Mouse (Mus musculus) embryonic facial prominence, embryonic 15.5 days (tissue): Measurements from ENCODE around the gene 9030025P20Rik. TPM values are rescaled to one million over a fixed set of nuclear protein-coding genes. Genes with fewer than 3 reads are reported as not detected.
A peak's percentile ranks its signal among the peaks of the same experiment; 100 is the strongest.
"Not testable (repeated sequence)": the region's sequence is repeated elsewhere in the genome, so short reads cannot be mapped to it uniquely, and the experiment has no call there.

ENCODE experiments used
- ATAC-seq: fragments of 200-750 bp; cut with Nextera tagmentation; 2 replicates; pipeline ENCODE4 v1.8.0; 2017; ENCODE audit warnings: low read depth, moderate TSS enrichment; ENCODE audit not compliant: insufficient number of reproducible peaks, low FRiP score, low TSS enrichment
- H3K27ac ChIP-seq: fragments of 300-500 bp; sonication (generic); replicated peaks from 2 replicates; pipeline ENCODE4 v1.5.1; 2015; ENCODE audit warnings: mild to moderate bottlenecking, inconsistent platforms
- H3K27me3 ChIP-seq: fragments of 300-500 bp; sonication (generic); 2 replicates; pipeline ENCODE4 v1.6.1; 2015; ENCODE audit warnings: inconsistent platforms
- H3K36me3 ChIP-seq: fragments of 300-500 bp; sonication (generic); 2 replicates; pipeline ENCODE4 v1.6.1; 2015; ENCODE audit warnings: mild to moderate bottlenecking, inconsistent platforms
- H3K4me1 ChIP-seq: fragments of 300-500 bp; sonication (generic); 2 replicates; pipeline ENCODE4 v1.6.1; 2015; ENCODE audit warnings: inconsistent platforms
- H3K4me2 ChIP-seq: fragments of 300-500 bp; sonication (generic); replicated peaks from 2 replicates; pipeline ENCODE4 v1.6.1; 2015; ENCODE audit warnings: mild to moderate bottlenecking, inconsistent platforms
- H3K4me3 ChIP-seq: fragments of 300-500 bp; sonication (generic); replicated peaks from 2 replicates; pipeline ENCODE4 v1.5.1; 2015; ENCODE audit warnings: mild to moderate bottlenecking, inconsistent platforms
- H3K9ac ChIP-seq: fragments of 300-500 bp; sonication (generic); 2 replicates; pipeline ENCODE4 v1.6.1; 2015; ENCODE audit warnings: inconsistent platforms
- H3K9me3 ChIP-seq: fragments of 300-500 bp; sonication (generic); replicated peaks from 2 replicates; pipeline ENCODE4 v1.6.1; 2016; ENCODE audit warnings: inconsistent platforms
- WGBS: fragments of 180-500 bp; shearing (Covaris S2); methylation state at CpG from one replicate; pipeline ENCODE4 v1.1.7; 2015; 5-methylcytosine and 5-hydroxymethylcytosine counted together
- polyA plus RNA-seq: library from polyadenylated mRNA; unstranded; fragments of >200 nt; fragmentation: Nextera tagmentation; extraction: Ambion mirVana; gene quantifications from 2 replicates; pipeline ENCODE4 v1.2.1, GENCODE M21; 2015

9030025P20Rik gene
- polyA plus RNA-seq, 1 experiment from 2014 or later = 9.0 TPM

- H3K9me3 ChIP-seq, H3K27ac ChIP-seq, H3K4me1 ChIP-seq, H3K27me3 ChIP-seq, H3K36me3 ChIP-seq, H3K4me2 ChIP-seq, H3K4me3 ChIP-seq, H3K9ac ChIP-seq: not testable (repeated sequence)
- ATAC-seq = peak; percentile 75
- WGBS = no CpG with 5 or more reads among the region's 98 CpGs
Measured at GRCm38 (mm10) chr17:14992522-14993138, 14.4 kb downstream of the 9030025P20Rik start.

- H3K4me3 ChIP-seq, H3K27me3 ChIP-seq, H3K4me1 ChIP-seq, H3K9me3 ChIP-seq, H3K36me3 ChIP-seq, H3K4me2 ChIP-seq, H3K9ac ChIP-seq, H3K27ac ChIP-seq: not testable (repeated sequence)
- WGBS = no CpG with 5 or more reads among the region's 47 CpGs
- peak; percentile 87 for ATAC-seq
Measured at GRCm38 (mm10) chr17:14993139-14993832, 15.0 kb downstream of the 9030025P20Rik start.

DNA sequence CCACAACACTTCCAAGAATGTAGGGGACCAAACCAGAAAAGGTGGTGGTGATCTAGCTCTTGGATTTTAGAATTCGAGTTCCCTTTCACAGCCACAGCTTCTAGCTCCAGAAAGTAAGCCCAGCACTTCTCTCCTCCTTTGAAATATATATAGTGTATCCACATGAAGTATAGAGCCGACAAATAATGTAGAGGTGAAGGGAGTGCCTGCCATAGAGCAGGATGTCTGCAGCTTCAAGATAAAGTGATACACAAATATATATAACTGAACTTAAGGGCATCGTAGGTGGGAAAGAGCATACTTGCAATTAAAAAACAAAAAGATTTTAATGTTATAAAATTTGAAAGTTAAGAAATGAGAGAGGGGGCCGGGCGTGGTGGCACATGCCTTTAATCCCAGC lies 15.9 kb downstream of the 9030025P20Rik start:
- H3K4me2 ChIP-seq, H3K4me3 ChIP-seq, ATAC-seq, H3K27me3 ChIP-seq, H3K9me3 ChIP-seq, H3K27ac ChIP-seq, H3K4me1 ChIP-seq, H3K36me3 ChIP-seq, H3K9ac ChIP-seq: not testable (repeated sequence)
- no CpG with 5 or more reads among the region's 5 CpGs for WGBS

DNA sequence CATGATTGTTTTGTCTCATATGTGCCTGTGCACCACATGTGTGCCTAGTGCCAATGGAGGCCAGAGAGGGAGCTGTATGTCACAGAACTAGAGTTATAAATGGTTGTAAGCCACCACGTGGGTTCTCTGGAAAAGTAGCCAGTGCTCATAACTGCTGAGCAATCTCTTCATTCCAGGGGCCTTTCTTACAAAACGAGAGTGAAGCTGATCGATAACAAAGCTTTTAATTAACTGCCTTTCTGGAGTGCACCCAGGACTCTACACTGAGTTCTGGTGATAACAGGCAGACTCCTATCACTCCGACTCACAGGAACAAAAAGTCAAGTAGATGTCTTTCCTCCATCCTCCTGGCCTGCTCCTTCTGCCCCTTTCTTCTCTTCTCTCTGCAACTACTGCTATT lies 21.8 kb downstream of the 9030025P20Rik start:
- not testable (repeated sequence) for H3K36me3 ChIP-seq, ATAC-seq, H3K9me3 ChIP-seq, H3K4me2 ChIP-seq, H3K9ac ChIP-seq, H3K27ac ChIP-seq, H3K27me3 ChIP-seq, H3K4me3 ChIP-seq, H3K4me1 ChIP-seq
- no CpG with 5 or more reads among the region's 4 CpGs for WGBS

- H3K4me3 ChIP-seq, H3K27ac ChIP-seq, H3K4me2 ChIP-seq, H3K4me1 ChIP-seq, H3K27me3 ChIP-seq, H3K9me3 ChIP-seq, H3K36me3 ChIP-seq, ATAC-seq, H3K9ac ChIP-seq: not testable (repeated sequence)
- no CpG with 5 or more reads among the region's 3 CpGs for WGBS
Measured at GRCm38 (mm10) chr17:15009088-15009487, 30.8 kb downstream of the 9030025P20Rik start.

GRCm38 (mm10) chr17:15009706-15010413 lies 31.6 kb downstream of the 9030025P20Rik start, which contains the start of gene Gm3435:
Gene Gm3435 (plus strand): TSS chr17:15010176.
- not testable (repeated sequence) for H3K4me1 ChIP-seq, H3K9me3 ChIP-seq, H3K4me3 ChIP-seq, H3K27me3 ChIP-seq, H3K4me2 ChIP-seq, H3K9ac ChIP-seq, H3K27ac ChIP-seq, H3K36me3 ChIP-seq
- peak; percentile 95 for ATAC-seq
- WGBS = no CpG with 5 or more reads among the region's 60 CpGs

- not testable (repeated sequence) for H3K36me3 ChIP-seq, ATAC-seq
Measured at GRCm38 (mm10) chr17:15021503-15022220, 43.4 kb downstream of the 9030025P20Rik start.

DNA sequence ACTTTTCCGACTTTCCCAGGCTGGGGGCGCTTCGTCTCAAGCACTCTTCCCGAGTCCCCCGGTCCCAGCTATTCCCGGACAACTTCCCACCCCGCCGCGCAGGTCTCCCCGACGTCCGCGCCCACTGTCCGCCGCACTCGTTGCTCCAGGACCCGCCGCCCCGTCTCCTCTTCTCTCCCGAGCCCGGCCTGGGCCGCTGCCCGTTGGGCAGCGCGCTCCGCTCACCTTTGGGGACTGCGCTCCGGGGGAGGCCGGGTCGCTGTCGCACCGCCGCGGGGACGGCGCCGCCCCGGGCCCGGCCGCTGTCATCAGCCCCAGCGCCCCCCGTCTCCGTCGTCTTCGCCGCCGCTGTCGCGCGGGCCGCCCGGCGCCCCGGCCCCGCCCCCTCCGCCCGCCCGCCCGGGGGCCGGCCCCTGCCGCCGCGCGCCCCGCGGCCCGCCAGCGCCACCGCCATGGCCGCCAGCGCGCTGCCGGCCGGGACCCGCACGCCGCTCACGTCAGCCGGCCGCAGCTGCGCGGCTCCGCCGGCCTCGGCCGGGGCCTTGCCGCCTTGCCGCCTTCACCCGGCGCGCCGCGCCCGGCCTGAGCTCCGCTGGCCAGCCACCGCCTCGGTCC lies 45.7 kb downstream of the 9030025P20Rik start:
- not testable (repeated sequence) for H3K9me3 ChIP-seq, H3K27me3 ChIP-seq, H3K27ac ChIP-seq, H3K9ac ChIP-seq, H3K4me2 ChIP-seq, H3K4me3 ChIP-seq, H3K36me3 ChIP-seq, H3K4me1 ChIP-seq
- peak; percentile 78 for ATAC-seq
- WGBS = no CpG with 5 or more reads among the region's 97 CpGs

More at GRCm38 (mm10) chr17:15021503-15022220, 43.4 kb downstream of the 9030025P20Rik start:
- H3K27ac ChIP-seq = 0 out of 2 replicates have a peak overlapping the region, but pooled peaks have one; percentile 28
- H3K9me3 ChIP-seq, H3K27me3 ChIP-seq, H3K9ac ChIP-seq, H3K4me3 ChIP-seq, H3K4me1 ChIP-seq, H3K4me2 ChIP-seq: not testable (repeated sequence)
- 64% methylated on average over 3 of the region's 3 CpGs for WGBS

- H3K36me3 ChIP-seq, H3K4me1 ChIP-seq, H3K27me3 ChIP-seq, H3K4me2 ChIP-seq, H3K9ac ChIP-seq, H3K27ac ChIP-seq, H3K4me3 ChIP-seq, H3K9me3 ChIP-seq: not testable (repeated sequence)
- ATAC-seq = peak; percentile 87
- no CpG with 5 or more reads among the region's 48 CpGs for WGBS
Measured at GRCm38 (mm10) chr17:15024502-15025193, 46.4 kb downstream of the 9030025P20Rik start.

GRCm38 (mm10) chr17:15025513-15025912 lies 47.2 kb downstream of the 9030025P20Rik start:
- no CpG with 5 or more reads among the region's 6 CpGs for WGBS
- not testable (repeated sequence) for H3K9ac ChIP-seq, H3K27me3 ChIP-seq, H3K4me1 ChIP-seq, H3K36me3 ChIP-seq, H3K9me3 ChIP-seq, H3K4me3 ChIP-seq, H3K27ac ChIP-seq, ATAC-seq, H3K4me2 ChIP-seq
